Mouse (Mus musculus): Measurements from ENCODE around the gene Vmn1r179. TPM values are rescaled to one million over a fixed set of nuclear protein-coding genes. Genes with fewer than 3 reads are reported as not detected.
"Not testable (repeated sequence)": the region's sequence is repeated elsewhere in the genome, so short reads cannot be mapped to it uniquely, and the experiment has no call there.

The Vmn1r179 gene
- not detected in 2 replicates for polyA plus RNA-seq (2016; fragmentation: Nextera tagmentation; extraction: Ambion mirVana)

DNA sequence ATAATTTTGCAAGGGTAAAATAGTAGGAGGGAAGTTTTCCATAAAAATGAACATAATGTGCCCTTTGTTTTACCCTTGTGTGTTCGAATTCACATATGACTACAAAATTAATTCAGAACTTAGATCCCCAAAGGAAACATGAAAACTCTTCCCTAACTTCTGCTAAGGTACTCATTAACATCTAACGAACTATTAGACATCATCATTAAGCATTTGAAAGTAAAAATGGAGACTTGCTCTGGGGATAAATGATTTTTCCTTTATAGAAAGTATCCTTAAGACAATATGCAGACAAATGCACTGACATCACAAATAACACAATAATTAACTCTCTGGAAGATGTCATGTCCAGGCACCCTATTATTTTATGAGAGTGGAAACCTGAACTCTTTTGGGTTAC, at the start of gene Vmn1r179:
Vmn1r179 (plus strand) TSS at position 301 of the 400 bp plus-strand sequence.
- Histone ChIP-seq H3K9me3 (peaks cover 7% of the 10 kb centered on the region), H3K4me1 (no peaks in the 10 kb centered on the region), H3K4me3 (no peak within 1 kb of the TSS), H3K27ac (no peak within 1 kb of the TSS), H3K27me3 (ENCODE audit: insufficient read depth, poor library complexity, severe bottlenecking) (no peaks in the 10 kb centered on the region), H3K36me3 (no peaks in the 10 kb centered on the region)
- no peak for DNase-seq (ENCODE audit: low spot score)
- WGBS = 45% methylated on average over 2 of the region's 2 CpGs

DNA sequence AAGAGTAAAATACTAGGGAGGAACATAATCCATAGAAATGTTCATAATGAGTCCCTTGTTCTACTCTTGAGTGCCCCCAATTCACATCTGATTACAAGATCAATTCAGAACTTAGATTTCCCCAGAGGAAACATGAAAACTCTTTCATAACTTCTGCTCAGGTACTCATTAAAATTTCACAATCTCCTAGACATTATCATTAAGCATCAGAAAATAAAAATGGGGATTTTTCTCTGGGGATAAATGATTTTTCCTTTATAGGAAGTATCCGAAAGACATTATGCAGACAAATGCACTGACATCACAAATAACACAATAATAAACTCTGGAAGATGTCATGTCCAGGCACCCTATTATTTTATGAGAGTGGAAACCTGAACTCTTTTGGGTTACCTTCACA, 35.1 kb upstream of the Vmn1r179 start, which contains the start of gene Vmn1r178:
Vmn1r178 (plus strand) TSS at position 301 of the 400 bp plus-strand sequence.
- H3K9me3 ChIP-seq = peaks cover 12% of the 10 kb centered on the region; the same call in 1 of the 2 replicates
- H3K27ac ChIP-seq = no peak within 1 kb of the TSS
- H3K4me3 ChIP-seq = no peak within 1 kb of the TSS
- no peaks in the 10 kb centered on the region for H3K27me3 ChIP-seq (ENCODE audit: insufficient read depth, poor library complexity, severe bottlenecking)
- no peaks in the 10 kb centered on the region for H3K4me1 ChIP-seq
- WGBS = 62% methylated on average over 1 of the region's 1 CpGs
- no peak for DNase-seq (ENCODE audit: low spot score)
- no peaks in the 10 kb centered on the region for H3K36me3 ChIP-seq

DNA sequence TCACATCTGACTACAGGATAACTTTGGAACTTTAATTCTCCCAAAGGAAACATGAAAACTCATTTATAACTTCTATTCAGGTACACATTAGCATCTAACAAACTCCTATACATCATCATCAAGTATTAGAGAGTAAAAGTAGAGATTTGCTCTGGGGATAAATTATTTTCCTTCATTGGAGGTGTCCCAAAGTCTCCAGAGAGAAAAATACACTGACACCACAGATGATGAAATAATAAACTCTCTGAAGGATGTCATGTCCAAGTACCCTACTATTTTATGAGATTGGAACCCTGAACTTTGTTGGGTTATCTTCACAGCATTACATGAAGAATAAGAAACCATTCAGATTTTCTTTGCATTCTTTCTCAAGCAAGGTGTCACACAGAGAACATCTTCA, 23.6 kb downstream of the Vmn1r179 start, which contains the start of gene Vmn1r180:
Vmn1r180 (plus strand) TSS at position 301 of the 400 bp plus-strand sequence.
- no peak for DNase-seq (ENCODE audit: low spot score)
- no peaks in the 10 kb centered on the region for H3K4me1 ChIP-seq
- no peak within 1 kb of the TSS for H3K27ac ChIP-seq
- 0 out of 2 replicates have a peak, but pooled peaks cover 4% of the 10 kb centered on the region for H3K9me3 ChIP-seq
- no peaks in the 10 kb centered on the region for H3K36me3 ChIP-seq
- H3K4me3 ChIP-seq = no peak within 1 kb of the TSS
- no peaks in the 10 kb centered on the region for H3K27me3 ChIP-seq (ENCODE audit: insufficient read depth, poor library complexity, severe bottlenecking)

DNA sequence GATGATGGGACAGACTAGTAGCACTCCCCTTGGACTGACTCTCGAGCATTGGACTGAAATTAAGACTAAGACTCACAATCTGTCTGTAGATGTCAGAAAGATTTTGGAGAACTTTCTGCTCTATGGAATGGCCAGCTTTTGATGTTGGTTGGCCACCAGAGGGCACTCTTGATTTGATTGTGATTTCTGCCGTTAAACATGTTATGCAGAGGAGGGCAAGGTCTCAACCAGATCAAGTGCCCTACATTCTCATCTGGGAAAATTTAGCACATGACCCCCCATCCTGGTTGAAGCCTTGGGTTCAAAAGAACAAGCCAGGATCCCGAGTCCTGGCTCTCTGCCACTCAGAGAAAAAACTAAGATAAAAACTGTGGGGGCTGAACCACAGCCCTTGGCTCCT, 41.3 kb downstream of the Vmn1r179 start:
- not testable (repeated sequence) for H3K36me3 ChIP-seq; H3K4me3 ChIP-seq; H3K4me1 ChIP-seq; DNase-seq (ENCODE audit: low spot score); H3K27ac ChIP-seq; H3K27me3 ChIP-seq (ENCODE audit: insufficient read depth, poor library complexity, severe bottlenecking)
- 50% methylated on average over 3 of the region's 3 CpGs for WGBS
- H3K9me3 ChIP-seq = peaks cover 17% of the 10 kb centered on the region

DNA sequence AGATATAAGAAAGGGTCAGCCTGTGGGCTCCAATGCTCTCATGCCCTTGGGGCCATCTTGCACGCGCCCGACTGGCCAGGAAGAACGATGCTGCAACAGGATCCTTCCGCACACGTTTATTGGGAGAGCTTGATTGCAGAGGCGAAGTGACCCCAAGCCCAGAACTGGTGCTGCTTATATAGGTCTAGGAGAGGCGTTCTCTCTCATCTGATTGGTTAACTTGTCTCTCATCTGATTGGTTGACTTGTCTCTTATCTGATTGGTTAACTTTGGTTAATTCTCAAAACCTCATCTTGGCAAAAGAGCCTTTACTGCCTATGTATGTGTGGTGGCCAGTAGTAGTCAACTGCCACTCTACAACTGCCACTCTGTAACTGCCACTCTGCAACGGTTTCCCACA, 47.5 kb downstream of the Vmn1r179 start, which contains the start of gene Vmn1r181:
Vmn1r181 (plus strand) TSS at position 301 of the 400 bp plus-strand sequence.
- WGBS = 75% methylated on average over 9 of the region's 9 CpGs
- not testable (repeated sequence) for H3K27ac ChIP-seq; H3K27me3 ChIP-seq (ENCODE audit: insufficient read depth, poor library complexity, severe bottlenecking); H3K4me3 ChIP-seq; H3K36me3 ChIP-seq; DNase-seq (ENCODE audit: low spot score); H3K4me1 ChIP-seq
- peaks cover 14% of the 10 kb centered on the region; the same call in 1 of the 2 replicates for H3K9me3 ChIP-seq

Other genes starting within 250 kb of the Vmn1r179 start
- not detected in 2 replicates for gene Vmn1r173, start 226.3 kb upstream of the Vmn1r179 start, polyA plus RNA-seq (2016; fragmentation: Nextera tagmentation; extraction: Ambion mirVana)
- not detected in 2 replicates for gene Vmn1r174, start 174.7 kb upstream of the Vmn1r179 start, polyA plus RNA-seq (2016; fragmentation: Nextera tagmentation; extraction: Ambion mirVana)
- gene Vmn1r175, start 116.3 kb upstream of the Vmn1r179 start, polyA plus RNA-seq (2016; fragmentation: Nextera tagmentation; extraction: Ambion mirVana) = not detected in 2 replicates
- not detected in 2 replicates for gene Vmn1r176, start 89.6 kb upstream of the Vmn1r179 start, polyA plus RNA-seq (2016; fragmentation: Nextera tagmentation; extraction: Ambion mirVana)
- not detected in 2 replicates for gene Vmn1r177, start 60.5 kb upstream of the Vmn1r179 start, polyA plus RNA-seq (2016; fragmentation: Nextera tagmentation; extraction: Ambion mirVana)
- gene Vmn1r178, start 35.0 kb upstream of the Vmn1r179 start, polyA plus RNA-seq (2016; fragmentation: Nextera tagmentation; extraction: Ambion mirVana) = not detected in 2 replicates
- gene Vmn1r180, start 23.7 kb downstream of the Vmn1r179 start, polyA plus RNA-seq (2016; fragmentation: Nextera tagmentation; extraction: Ambion mirVana) = not detected in 2 replicates
- not detected in 2 replicates for gene Vmn1r181, start 47.6 kb downstream of the Vmn1r179 start, polyA plus RNA-seq (2016; fragmentation: Nextera tagmentation; extraction: Ambion mirVana)
- gene V1rd19, start 74.7 kb downstream of the Vmn1r179 start, polyA plus RNA-seq (2016; fragmentation: Nextera tagmentation; extraction: Ambion mirVana) = not detected in 2 replicates
- not detected in 2 replicates for gene Vmn1r183, start 126.3 kb downstream of the Vmn1r179 start, polyA plus RNA-seq (2016; fragmentation: Nextera tagmentation; extraction: Ambion mirVana)
- 19.3 and 19.8 TPM in 2 replicates for gene Zfp180, start 154.9 kb downstream of the Vmn1r179 start, polyA plus RNA-seq (2016; fragmentation: Nextera tagmentation; extraction: Ambion mirVana)
- 4.6 and 5.0 TPM in 2 replicates for gene Zfp112, start 185.3 kb downstream of the Vmn1r179 start, polyA plus RNA-seq (2016; fragmentation: Nextera tagmentation; extraction: Ambion mirVana)
- 8.1 and 11.5 TPM in 2 replicates for gene Zfp235, start 207.2 kb downstream of the Vmn1r179 start, polyA plus RNA-seq (2016; fragmentation: Nextera tagmentation; extraction: Ambion mirVana)
- gene Zfp114, start 248.1 kb downstream of the Vmn1r179 start, polyA plus RNA-seq (2016; fragmentation: Nextera tagmentation; extraction: Ambion mirVana) = 4.7 and 5.0 TPM in 2 replicates